Mouse (Mus musculus): ENCODE measurements around the gene Aff1.

Gene Aff1

DNA sequence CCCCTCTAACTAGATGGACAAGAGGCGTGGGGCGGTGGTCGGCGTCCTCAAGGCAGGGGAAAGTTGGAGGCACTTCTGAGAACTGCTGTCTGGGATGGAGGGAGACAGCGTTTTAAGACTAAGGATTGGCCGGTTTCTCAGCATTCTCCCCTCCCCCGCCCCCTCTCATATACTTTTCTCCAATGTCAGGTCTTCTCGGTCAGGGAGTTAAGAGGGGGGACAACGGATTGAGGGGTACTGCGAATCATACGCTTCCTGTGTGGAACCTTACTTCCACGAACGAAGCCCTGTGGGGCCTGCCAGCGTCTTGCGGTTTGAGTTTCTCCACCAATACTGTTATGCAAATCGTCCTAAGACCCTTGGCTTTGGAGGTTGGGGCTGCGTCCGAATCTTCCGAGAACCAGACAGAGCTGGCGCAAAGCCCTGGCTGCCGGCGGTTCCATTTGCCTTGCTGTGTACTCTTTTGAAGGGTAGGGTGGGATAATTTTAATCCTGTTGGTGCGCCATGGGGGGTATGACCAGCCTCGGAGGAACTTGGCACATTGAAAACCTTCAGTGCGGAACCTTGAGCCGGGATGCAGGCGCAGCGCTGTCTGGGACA is 967 bp downstream of the Aff1 start:
- no peak for DNase-seq (ENCODE audit: low spot score in 2 of 2)

GRCm38 (mm10) chr5:103694094-103694493 is 1.9 kb downstream of the Aff1 start:
- DNase-seq (ENCODE audit: low spot score in 2 of 2): no peak

DNA sequence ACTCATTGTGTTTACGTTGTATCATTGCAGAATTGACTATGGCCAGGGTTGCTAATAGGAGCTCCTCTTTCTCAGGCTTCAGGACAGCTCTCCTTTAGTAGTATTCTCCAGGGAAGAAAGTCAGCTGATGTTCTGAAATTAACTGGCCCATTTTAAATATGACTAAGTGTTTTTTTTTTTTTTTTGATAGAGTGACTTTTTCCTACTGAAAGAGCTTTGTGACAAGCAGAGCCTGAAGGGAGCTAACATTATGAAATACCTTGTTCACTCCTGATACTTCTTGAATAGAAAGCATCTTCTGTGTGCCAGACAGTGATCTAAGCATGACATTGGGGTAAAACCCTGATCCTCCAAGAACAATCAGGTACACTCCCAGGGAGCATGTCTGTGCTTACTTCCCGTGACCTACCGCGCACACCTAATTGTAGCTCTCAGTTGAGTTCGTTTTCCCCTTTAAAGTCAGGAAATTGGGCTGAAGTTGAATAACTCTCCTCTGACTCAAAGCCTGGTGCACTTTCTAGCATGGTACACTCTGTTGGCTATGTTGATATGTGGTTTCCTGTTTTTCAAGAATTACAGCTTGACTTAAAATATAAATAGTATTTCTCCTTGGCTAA is 5.8 kb downstream of the Aff1 start:
- no peak for DNase-seq (ENCODE audit: low spot score in 2 of 2)

- DNase-seq (ENCODE audit: low spot score in 2 of 2): no peak
Measured at GRCm38 (mm10) chr5:103698577-103698976, 6.4 kb downstream of the Aff1 start.

DNA sequence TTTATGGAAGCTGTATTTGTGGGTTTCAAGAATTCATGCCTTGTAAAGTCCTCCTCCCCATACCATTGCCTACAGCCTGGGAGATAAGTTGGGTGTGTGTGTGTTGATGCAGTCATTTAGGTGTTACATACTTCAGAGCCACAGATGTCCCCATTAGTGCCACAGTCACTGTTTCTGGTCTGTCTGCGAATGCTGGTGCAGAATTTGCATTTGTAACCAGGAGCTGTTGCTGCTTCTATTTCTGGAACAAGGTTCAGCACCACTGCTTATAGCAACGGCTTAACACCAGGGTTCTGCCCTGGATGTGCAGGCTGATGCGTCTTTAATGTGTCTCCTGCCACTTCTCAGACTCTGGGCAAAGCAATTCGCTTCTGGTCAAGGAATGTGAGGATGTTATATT is 7.4 kb downstream of the Aff1 start:
- no peak for DNase-seq (ENCODE audit: low spot score in 2 of 2)

- no peak for DNase-seq (ENCODE audit: low spot score in 2 of 2)
Measured at GRCm38 (mm10) chr5:103700661-103701060, 8.5 kb downstream of the Aff1 start.

DNA sequence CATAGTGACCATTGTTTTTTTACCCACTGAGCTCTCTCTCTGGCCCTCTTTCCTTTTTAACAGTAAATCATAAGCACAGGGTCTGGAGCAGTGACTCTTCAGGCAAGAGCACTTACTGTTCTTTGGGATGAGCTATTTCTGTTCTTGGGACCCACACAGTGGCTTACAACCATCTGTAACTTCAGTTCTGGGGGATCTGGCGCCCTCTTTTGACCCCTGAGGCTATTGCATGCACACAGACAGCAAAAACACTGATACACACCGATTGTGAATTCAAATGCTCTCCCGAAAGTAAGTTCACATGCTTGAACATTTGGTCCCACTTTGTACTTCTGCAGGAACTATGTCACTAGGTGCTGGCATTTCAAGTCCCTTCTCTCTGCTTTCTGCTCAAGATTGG is 9.3 kb downstream of the Aff1 start:
- DNase-seq (ENCODE audit: low spot score in 2 of 2): no peak

GRCm38 (mm10) chr5:103702527-103702926 is 10.4 kb downstream of the Aff1 start:
- no peak for DNase-seq (ENCODE audit: low spot score in 2 of 2)

DNA sequence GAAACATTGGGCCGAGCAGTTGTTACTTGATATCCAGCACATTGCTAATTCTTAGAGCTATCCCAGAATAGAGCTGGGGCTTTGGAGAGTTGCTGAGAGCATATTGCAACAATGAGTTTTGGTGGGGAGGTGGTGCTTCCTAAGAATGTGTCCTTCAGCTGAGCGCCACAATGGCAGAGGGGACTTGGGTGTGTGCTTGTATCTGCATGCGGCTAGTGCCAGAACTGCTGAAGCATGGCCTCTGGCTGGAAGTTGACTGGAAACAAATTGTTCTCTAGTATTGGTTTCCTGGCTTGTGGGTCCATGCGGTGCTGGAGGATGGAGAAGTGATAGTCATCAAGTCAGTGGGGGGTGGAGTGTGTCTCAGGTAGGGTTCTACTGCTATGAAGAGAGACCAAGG is 13.2 kb downstream of the Aff1 start:
- no peak for DNase-seq (ENCODE audit: low spot score in 2 of 2)

DNA sequence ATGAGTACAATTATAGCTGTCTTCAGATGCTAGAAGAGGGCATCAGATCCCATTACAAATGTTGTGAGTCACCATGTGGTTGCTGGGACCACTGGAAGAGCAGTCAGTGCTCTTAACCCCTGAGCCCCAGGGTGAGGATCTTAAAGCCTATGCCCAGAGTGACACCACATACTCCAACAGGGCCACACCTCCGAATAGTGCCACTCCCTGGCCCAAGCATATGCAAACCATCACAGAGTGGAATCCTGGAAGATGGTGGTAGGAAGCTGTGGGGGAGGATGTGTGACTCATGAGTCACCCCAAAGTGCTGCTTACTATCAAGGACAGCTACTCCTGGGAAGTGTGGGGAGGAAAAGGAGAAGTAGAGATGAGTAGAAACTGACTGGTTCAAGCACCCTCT is 13.7 kb downstream of the Aff1 start:
- peak in 1 of 2 experiments; percentile 30 for DNase-seq (ENCODE audit: low spot score in 2 of 2)

DNA sequence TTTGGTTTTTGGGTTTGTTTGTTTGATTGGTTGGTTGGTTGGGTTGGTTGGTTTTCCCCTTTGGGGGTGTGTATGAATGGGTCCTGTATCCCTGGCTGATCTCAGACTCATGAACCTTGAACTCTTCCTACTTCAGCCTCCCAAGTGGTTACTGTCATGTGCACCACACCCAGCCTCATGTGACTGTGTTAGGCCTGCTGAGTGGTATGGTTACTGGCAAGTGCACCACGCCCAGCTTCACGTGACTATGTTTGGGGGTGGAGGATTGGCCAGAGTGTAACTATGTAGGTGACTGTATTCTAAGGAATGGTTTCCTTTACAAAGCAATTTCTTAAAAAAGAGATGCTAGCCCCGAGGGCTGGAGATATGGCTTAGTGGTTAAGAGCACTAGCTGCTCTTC is 16.9 kb downstream of the Aff1 start:
- no peak for DNase-seq (ENCODE audit: low spot score in 2 of 2)

DNA sequence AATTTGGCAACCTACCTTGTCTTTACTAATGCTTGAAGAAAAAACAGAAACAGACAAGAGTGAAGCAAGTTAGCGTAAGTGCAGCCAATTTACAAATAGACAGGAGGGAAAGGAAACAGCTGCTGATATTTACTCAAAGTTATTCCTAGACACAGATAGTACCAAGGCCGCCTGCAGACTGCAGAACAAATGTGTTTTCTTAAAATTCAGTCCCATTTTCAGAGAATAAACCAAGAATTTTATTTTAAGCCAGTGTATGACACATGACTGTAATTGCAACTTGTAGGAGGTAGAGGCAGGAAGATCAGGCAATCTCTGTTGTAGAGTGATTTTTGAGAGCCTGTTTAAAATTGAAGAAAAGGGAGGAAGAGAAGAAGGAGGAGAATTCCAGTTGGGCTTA is 19.7 kb downstream of the Aff1 start:
- DNase-seq (ENCODE audit: low spot score in 2 of 2): peak in 1 of 2 experiments; percentile 25

DNA sequence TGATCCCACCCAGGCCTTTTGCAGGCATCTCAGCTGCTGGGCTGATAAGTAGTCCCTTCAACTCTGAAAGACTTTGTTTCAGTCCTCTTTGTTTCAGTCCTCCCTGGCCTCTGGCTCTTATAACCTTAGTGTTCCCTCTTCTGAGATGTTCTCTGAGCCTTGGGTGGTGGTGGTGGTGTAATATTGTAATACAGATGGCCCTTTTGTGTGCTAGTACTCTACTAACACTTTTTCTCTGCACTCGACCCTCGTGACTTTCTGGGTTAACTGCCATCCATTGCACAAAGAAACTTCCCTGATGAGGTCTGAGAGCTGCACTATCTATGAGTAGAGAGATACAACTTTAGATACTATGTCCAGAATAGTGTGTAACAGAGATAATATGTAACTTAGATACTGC is 21.2 kb downstream of the Aff1 start:
- no peak for DNase-seq (ENCODE audit: low spot score in 2 of 2)

GRCm38 (mm10) chr5:103714943-103715342 is 22.8 kb downstream of the Aff1 start:
- DNase-seq (ENCODE audit: low spot score in 2 of 2): no peak

- DNase-seq (ENCODE audit: low spot score in 2 of 2): no peak
Measured at GRCm38 (mm10) chr5:103716824-103717342, 24.7 kb downstream of the Aff1 start.

GRCm38 (mm10) chr5:103719131-103719530 is 27.0 kb downstream of the Aff1 start:
- no peak for DNase-seq (ENCODE audit: low spot score in 2 of 2)

DNA sequence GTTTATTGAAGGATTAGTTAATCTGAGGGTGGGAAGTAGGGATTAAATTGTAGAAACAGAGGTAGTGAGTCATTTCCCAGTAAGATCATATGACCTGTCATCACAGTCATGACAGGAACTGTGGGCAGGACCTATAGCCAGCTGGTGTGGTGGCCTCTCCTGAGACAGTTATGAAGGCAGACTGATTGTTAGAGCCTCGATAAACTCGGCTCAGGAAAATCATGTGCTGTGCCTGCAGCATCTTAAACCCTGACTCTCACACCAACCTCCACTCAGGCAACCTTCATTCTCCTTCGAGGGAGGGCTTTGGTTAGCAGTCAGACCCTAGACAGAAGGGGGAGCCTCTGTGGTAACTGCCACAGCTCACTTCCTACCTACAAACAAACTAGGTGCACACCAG is 27.7 kb downstream of the Aff1 start:
- DNase-seq (ENCODE audit: low spot score in 2 of 2): no peak

DNA sequence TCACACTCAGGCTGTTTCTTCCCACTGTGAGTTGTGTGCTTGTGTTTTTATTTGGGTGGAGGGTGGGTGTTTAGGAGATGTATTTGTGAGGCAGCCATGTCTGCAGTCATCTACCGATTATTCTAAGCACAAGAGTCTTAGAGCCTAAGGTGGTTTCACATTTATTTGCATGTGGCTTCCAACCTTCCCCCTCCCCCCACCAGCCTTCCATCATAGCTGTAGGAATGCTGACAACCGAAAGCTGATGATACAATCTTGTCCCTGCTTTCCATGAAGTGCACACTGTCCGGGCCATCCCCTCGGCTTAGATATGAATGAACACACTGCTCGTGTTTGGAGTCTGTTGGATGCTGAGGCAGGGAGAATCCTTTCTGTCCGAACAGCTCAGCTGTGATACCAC is 28.8 kb downstream of the Aff1 start:
- no peak for DNase-seq (ENCODE audit: low spot score in 2 of 2)

GRCm38 (mm10) chr5:103721490-103721889 is 29.3 kb downstream of the Aff1 start:
- DNase-seq (ENCODE audit: low spot score in 2 of 2): no peak

- no peak for DNase-seq (ENCODE audit: low spot score in 2 of 2)
Measured at GRCm38 (mm10) chr5:103722721-103723120, 30.5 kb downstream of the Aff1 start.

DNA sequence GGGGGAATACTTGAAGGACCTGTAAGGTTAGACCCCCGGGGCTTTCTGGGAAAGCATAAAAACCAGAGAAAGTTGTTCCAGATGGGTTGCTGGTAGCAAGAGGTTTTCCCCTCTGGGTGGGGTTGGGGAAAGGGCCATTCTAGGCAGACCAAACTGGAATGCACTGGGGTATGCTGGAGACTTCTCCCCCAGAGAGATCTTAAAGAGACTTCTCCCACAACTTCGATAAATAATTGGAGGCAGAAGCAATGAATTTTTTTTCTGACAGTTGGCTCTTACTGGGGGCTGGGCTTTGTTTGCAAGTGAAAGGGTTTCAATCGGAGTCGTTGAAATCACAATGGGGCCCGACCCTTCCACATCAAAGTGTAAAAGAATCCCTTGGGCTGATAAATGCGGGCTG is 32.2 kb downstream of the Aff1 start:
- no peak for DNase-seq (ENCODE audit: low spot score in 2 of 2)

DNA sequence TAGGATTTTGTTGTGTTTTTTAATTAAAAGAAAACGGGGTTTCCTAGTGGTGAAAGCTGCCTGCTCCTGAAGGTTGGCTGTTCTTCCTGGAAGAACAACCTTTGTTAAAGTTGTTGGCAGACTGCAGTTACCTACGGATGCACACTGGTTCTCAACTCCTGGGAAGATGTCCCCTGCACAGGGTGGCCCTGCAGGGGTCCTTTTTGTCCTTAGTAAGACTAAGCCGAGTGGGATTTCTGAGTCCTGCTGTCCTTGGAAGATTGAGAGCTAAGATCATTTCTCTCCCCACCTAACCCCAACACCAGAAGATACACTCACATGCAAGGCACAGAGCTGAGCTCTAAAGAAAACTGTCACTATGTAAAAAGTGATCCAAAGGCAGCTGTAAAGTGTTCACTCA is 32.6 kb downstream of the Aff1 start:
- no peak for DNase-seq (ENCODE audit: low spot score in 2 of 2)

DNA sequence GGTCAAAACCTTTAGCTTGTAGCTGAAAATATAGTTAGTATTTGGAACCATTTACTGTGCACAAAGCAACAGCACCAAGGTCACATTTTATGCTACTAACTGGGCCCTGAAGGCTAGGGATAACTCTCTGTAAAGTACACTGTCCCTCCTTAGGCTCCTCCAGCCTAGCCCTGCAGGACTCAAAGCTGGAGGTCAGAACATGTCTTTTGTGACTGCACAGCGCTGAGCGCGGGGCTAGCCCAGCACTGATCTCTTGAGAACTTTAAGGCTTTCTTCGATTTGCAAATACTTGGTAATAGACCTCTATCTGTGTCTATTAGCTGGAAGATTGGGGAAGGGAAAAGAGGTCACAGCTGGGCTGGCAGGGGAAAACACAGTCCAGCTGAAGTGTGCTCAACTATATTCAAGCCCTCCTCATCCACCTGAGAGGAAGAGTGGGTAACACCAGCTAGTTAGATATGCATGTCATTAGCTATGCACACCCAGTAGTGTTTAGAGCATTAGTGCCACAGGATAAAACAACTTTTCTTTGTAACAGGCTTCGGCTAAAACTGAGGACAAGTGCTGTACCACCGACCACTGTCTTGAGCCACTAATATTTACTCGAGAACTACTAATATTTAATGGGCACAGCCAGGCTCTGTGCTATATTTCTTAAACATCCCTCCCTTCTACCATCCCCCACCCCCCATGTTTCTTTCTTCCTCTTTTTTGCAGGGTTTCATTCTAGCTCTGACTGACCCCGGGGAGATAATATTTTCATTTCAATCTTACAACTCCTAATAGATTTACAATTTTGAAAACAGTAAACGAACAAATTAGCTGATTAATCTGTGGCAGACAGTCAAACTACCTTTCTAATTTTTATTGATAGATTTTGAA is 33.3 kb downstream of the Aff1 start:
- DNase-seq (ENCODE audit: low spot score in 2 of 2): no peak
